Mouse (Mus musculus) neural tube, embryonic 13.5 days (tissue): ENCODE data around the gene Cdkn1c. TPM values are rescaled to one million over a fixed set of nuclear protein-coding genes. Genes with fewer than 3 reads are reported as not detected.
A peak's percentile ranks its signal among the peaks of the same experiment; 100 is the strongest.

Experiments used
- ATAC-seq: fragments of 200-750 bp; cut with Nextera tagmentation; 2 replicates; pipeline ENCODE4 v1.8.0; 2017; ENCODE audit warnings: low read depth, mild to moderate bottlenecking, moderate TSS enrichment, moderate library complexity
- H3K27ac ChIP-seq: fragments of 300-500 bp; sonication (generic); replicated peaks from 2 replicates; pipeline ENCODE4 v1.5.1; 2015; ENCODE audit warnings: moderate library complexity, mild to moderate bottlenecking, inconsistent platforms
- H3K27me3 ChIP-seq: fragments of 300-500 bp; sonication (generic); 2 replicates; pipeline ENCODE4 v1.6.1; 2015; ENCODE audit warnings: mild to moderate bottlenecking, inconsistent platforms
- H3K36me3 ChIP-seq: fragments of 300-500 bp; sonication (generic); 2 replicates; pipeline ENCODE4 v1.6.1; 2015; ENCODE audit warnings: mild to moderate bottlenecking, inconsistent platforms
- H3K4me1 ChIP-seq: fragments of 300-500 bp; sonication (generic); replicated peaks from 2 replicates; pipeline ENCODE4 v1.6.1; 2015; ENCODE audit warnings: inconsistent platforms
- H3K4me2 ChIP-seq: fragments of 300-500 bp; sonication (generic); 2 replicates; pipeline ENCODE4 v1.6.1; 2015; ENCODE audit warnings: inconsistent platforms, mild to moderate bottlenecking, moderate library complexity
- H3K4me3 ChIP-seq: fragments of 300-500 bp; sonication (generic); 2 replicates; pipeline ENCODE4 v1.5.1; 2015; ENCODE audit warnings: mild to moderate bottlenecking, inconsistent platforms
- H3K9ac ChIP-seq: fragments of 300-500 bp; sonication (generic); 2 replicates; pipeline ENCODE4 v1.6.1; 2015; ENCODE audit warnings: moderate library complexity, mild to moderate bottlenecking, inconsistent platforms
- H3K9me3 ChIP-seq: fragments of 300-500 bp; sonication (generic); 2 replicates; pipeline ENCODE4 v1.6.1; 2016; ENCODE audit warnings: inconsistent platforms
- WGBS: fragments of 180-500 bp; shearing (Covaris S2); methylation state at CpG from one replicate; pipeline ENCODE4 v1.1.7; 2015; 5-methylcytosine and 5-hydroxymethylcytosine counted together
- polyA plus RNA-seq: library from polyadenylated mRNA; unstranded; fragments of >200 nt; fragmentation: Nextera tagmentation; extraction: Ambion mirVana; gene quantifications from 2 replicates; pipeline ENCODE4 v1.2.1, GENCODE M21; 2015

Cdkn1c gene
- polyA plus RNA-seq, 1 experiment from 2014 or later = 464 TPM

DNA sequence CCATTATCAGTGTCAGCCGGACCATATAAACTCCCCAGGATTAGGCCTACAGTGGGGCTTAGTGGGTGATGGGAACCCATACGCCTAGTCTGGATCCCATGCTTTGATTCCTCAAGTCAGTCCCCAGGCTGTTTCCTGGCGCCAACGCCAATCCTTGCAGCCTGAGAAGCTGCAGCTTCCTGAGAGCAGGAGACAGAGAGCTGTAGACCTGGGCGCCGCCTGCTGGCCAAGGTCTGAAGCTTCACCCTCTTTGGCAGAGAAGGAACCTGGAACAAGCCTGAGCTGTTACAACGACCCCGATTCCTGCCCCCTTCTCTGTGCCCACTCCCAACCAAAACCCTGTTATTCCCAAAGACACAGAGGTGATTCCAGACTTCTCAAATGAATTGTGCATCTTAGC, 9.1 kb upstream of the Cdkn1c start:
- H3K36me3 ChIP-seq = no peaks in the 10 kb centered on the region
- peaks cover 19% of the 10 kb centered on the region for H3K4me1 ChIP-seq
- no peak overlapping the region for H3K4me2 ChIP-seq
- H3K27ac ChIP-seq = no peak overlapping the region
- no peak overlapping the region for H3K9ac ChIP-seq
- H3K4me3 ChIP-seq = no peak overlapping the region
- ATAC-seq = no peak
- peaks cover 2% of the 10 kb centered on the region; the same call in 1 of the 2 replicates for H3K27me3 ChIP-seq
- WGBS = 24% methylated on average over 8 of the region's 8 CpGs
- H3K9me3 ChIP-seq = no peaks in the 10 kb centered on the region

DNA sequence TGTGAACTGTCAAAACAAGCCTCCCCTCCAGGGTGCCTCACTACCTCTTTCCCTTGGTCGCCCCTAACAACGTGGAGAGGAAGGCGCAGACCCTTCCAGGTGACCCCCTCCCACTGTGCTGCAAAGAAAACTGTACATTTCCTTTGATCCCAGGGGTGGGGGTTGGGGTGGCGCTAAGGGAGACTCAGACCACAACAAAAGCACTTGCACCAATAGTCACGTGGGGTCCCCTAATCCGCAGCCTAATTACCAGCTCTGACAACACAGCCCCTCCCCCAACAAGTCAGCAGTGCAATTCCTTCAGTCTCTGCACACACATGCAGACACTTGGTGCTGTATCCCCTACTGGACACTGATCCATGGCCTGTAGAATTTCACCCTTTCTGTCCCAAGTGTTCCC, 6.9 kb upstream of the Cdkn1c start:
- no peak for ATAC-seq
- H3K27me3 ChIP-seq = peaks cover 2% of the 10 kb centered on the region; the same call in 1 of the 2 replicates
- no peak overlapping the region for H3K4me2 ChIP-seq
- H3K9ac ChIP-seq = no peak overlapping the region
- 13% methylated on average over 6 of the region's 6 CpGs for WGBS
- H3K4me3 ChIP-seq = no peak overlapping the region
- H3K36me3 ChIP-seq = no peaks in the 10 kb centered on the region
- H3K4me1 ChIP-seq = peaks cover 33% of the 10 kb centered on the region
- H3K9me3 ChIP-seq = no peaks in the 10 kb centered on the region
- no peak overlapping the region for H3K27ac ChIP-seq

DNA sequence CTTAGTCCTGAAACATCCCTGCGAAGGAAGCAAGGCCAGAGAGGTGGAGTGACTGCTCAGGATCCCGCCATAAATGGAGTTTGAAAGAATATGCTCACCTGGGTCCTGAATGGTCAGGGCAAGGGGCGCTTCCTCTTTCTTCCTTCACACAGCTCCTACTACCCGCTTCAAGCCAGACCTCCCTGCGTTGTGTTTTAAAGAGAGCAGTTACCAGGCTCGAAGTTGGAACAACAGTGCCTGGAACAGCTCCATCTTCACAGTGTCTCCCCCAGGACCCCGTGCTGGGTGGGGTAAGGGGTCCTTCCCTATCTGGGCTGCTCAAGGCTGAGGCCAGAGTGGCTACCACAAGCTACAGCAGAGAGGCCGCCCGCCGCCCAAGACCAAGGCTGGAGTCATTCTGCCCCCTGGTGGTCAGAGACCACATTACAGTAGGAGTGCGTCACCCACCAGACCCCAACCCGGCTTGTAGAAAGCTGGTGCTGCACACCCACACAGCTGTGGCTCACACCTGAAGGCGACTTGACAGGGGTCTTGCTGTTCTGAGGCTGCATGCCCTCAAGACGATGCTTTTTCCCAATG, 5.3 kb upstream of the Cdkn1c start:
- Histone ChIP-seq H3K9ac (no peak overlapping the region), H3K27ac (no peak overlapping the region), H3K4me1 (peaks cover 33% of the 10 kb centered on the region), H3K4me2 (no peak overlapping the region), H3K4me3 (no peak overlapping the region), H3K27me3 (peaks cover 2% of the 10 kb centered on the region; the same call in 1 of the 2 replicates), H3K9me3 (peaks cover 3% of the 10 kb centered on the region; the same call in 1 of the 2 replicates), H3K36me3 (no peaks in the 10 kb centered on the region)
- WGBS = 31% methylated on average over 14 of the region's 14 CpGs
- ATAC-seq = peak; percentile 15; the same call in 1 of the 2 replicates

DNA sequence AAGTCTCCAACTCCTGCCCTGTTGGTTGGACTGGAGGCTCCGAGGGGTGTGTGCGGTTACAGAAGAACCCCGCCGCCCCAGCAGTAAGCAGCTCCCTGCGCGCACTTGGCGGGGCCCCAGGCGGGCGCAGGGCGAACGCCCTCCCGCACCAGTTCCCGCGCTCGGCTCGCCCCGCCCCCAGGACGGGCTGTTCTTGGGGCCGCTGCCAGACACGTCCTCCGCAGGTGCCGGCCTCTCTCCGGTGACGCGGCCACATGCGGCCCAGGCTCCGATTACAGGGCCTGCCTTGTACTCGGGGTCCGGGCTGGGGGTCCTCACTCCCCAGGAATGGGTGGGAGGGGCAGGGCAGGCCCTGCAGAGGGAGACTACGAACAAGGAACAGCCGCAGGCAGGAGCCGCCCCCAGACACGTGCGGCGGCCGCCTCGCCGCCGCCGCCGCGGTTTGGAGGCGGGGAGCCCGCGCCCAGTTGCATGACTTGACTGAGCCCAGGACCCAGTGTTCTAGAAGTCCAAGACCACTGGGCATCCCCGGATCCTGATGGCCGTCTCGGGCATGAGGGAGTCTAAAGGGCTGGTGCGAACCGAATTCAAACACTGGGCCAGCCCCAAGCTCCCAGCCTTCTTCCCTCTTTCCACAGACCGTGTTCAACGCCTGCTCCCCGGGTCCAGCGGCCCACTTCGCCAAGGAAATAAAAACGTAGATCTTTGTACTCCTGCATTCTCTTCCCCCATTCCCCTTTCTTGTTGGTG, 4.1 kb upstream of the Cdkn1c start:
- Histone ChIP-seq H3K36me3 (no peaks in the 10 kb centered on the region), H3K9me3 (peaks cover 13% of the 10 kb centered on the region; the same call in 1 of the 2 replicates), H3K27me3 (peaks cover 2% of the 10 kb centered on the region; the same call in 1 of the 2 replicates), H3K4me1 (peaks cover 33% of the 10 kb centered on the region), H3K4me3 (peak overlapping the region; percentile 33), H3K4me2 (peak overlapping the region; percentile 64), H3K9ac (peak overlapping the region; percentile 61), H3K27ac (no peak overlapping the region)
- ATAC-seq = 0 out of 2 replicates have a peak, but pooled peaks have one; percentile 3
- 23% methylated on average over 56 of the region's 56 CpGs for WGBS

DNA sequence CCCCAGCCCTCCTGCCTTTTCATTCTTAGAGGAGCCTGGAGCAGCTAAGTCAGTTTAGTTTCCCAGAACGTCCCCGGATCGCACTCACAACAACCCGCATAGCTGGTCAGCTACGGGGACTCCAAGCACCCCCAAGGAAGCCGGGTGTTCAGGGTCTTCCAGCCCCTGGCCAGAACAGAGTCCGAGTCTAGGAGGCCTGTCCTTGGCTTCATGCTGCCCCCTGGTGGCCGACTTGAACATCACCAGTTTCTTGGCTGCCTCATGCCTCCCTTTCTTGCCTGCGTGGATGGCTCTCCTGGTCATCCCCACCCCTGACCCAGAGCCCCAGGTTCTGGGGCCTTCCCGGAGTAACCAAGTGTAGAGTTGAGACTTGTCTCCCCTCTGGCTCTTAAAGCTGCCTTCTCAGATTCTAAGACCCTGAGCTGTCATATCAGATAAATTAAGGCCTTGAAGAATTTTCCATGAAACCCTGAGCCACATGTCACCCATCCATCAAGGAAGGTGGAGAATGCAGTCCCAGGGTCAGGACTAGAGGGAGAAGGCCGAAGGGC, 3.1 kb upstream of the Cdkn1c start:
- H3K27me3 ChIP-seq = peaks cover 2% of the 10 kb centered on the region; the same call in 1 of the 2 replicates
- ATAC-seq = no peak
- H3K27ac ChIP-seq = no peak overlapping the region
- no peak overlapping the region for H3K9ac ChIP-seq
- 44% methylated on average over 11 of the region's 11 CpGs for WGBS
- H3K9me3 ChIP-seq = peaks cover 21% of the 10 kb centered on the region; the same call in 1 of the 2 replicates
- peaks cover 33% of the 10 kb centered on the region for H3K4me1 ChIP-seq
- no peaks in the 10 kb centered on the region for H3K36me3 ChIP-seq
- 0 out of 2 replicates have a peak overlapping the region, but pooled peaks have one; percentile 64 for H3K4me2 ChIP-seq
- H3K4me3 ChIP-seq = no peak overlapping the region

DNA sequence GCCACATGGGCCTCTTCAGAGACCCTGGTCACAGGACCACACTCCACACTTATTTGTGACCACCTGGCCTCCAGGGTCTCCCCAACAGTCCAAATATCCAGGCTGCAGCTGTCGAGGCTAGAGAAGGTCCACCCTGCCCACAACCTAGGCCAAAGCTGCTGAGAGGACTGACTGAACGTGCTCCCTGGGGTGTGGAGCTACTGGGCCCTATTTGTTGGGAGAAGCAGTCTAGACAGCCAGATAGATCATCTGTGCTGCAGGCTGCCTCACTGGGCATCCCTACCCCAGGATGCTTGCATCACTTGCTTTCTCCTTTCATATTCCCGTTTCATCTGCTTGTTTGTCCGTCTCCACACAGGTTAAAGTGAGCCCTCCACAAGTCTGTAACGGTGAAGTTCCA, 1.7 kb upstream of the Cdkn1c start:
- Histone ChIP-seq H3K9me3 (peaks cover 21% of the 10 kb centered on the region; the same call in 1 of the 2 replicates), H3K27ac (no peak overlapping the region), H3K9ac (no peak overlapping the region), H3K36me3 (0 out of 2 replicates have a peak, but pooled peaks cover 4% of the 10 kb centered on the region), H3K4me1 (peaks cover 34% of the 10 kb centered on the region), H3K4me2 (no peak overlapping the region), H3K27me3 (0 out of 2 replicates have a peak, but pooled peaks cover 2% of the 10 kb centered on the region), H3K4me3 (no peak overlapping the region)
- 77% methylated on average over 5 of the region's 5 CpGs for WGBS
- ATAC-seq = no peak

DNA sequence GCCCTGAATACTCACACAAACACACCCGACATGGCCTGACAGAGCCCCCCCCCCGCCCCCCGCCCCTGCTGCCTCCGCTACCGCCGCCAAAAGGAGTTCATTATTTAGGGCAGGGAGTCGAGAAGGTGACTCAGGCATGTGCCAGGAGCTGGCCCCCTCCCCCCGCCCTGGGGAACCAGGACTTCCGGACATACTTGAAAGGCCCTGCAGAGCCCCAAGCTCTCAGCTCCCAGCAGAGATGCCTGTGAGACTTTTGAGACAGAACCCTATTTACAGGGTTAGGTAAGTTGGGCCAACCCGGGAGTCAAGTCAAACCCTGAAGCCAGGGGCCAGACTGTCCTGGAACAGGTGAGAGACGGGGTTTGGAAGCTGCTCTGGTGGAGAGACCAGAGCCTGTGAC, 1.1 kb upstream of the Cdkn1c start:
- Histone ChIP-seq H3K27ac (no peak overlapping the region; the same call in 1 of the 2 replicates), H3K4me3 (no peak overlapping the region), H3K4me2 (0 out of 2 replicates have a peak overlapping the region, but pooled peaks have one; percentile 45), H3K9me3 (peaks cover 21% of the 10 kb centered on the region; the same call in 1 of the 2 replicates), H3K4me1 (peaks cover 31% of the 10 kb centered on the region), H3K27me3 (no peaks in the 10 kb centered on the region), H3K36me3 (0 out of 2 replicates have a peak, but pooled peaks cover 4% of the 10 kb centered on the region), H3K9ac (no peak overlapping the region)
- WGBS = 38% methylated on average over 11 of the region's 11 CpGs
- no peak for ATAC-seq

DNA sequence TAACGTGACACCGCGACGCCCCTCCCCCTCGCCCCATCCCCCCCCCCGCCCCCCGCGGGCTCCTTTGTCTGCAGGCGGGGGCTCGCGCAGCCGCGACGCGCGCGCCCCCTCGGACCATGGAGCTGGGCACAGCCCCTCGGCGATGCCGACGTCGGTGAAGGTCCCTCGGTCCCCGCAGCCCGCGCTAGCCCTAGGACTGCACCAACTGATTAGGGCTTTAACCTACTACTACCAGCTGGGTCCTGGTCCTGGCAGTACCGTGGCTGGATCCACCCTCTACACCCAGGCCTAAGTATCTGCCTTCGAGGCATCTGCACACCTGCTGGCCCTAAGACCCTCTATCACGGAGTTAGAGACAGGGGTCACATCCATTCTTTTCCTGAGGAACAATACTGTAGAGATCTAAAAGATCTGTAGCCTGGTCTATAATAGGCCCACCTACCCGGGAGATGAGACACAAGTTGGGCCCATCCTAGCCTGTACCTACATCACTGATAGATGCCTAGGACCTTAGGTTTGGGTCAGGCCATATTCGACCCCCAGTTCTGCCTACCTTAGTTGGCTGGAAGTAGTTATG, 532 bp upstream of the Cdkn1c start:
- peaks cover 21% of the 10 kb centered on the region; the same call in 1 of the 2 replicates for H3K9me3 ChIP-seq
- 50% methylated on average over 16 of the region's 32 CpGs for WGBS
- H3K9ac ChIP-seq = peak overlapping the region; percentile 49; the same call in 1 of the 2 replicates
- H3K4me3 ChIP-seq = peak overlapping the region; percentile 24
- H3K36me3 ChIP-seq = 0 out of 2 replicates have a peak, but pooled peaks cover 4% of the 10 kb centered on the region
- H3K27me3 ChIP-seq = no peaks in the 10 kb centered on the region
- peak overlapping the region; percentile 74 for H3K27ac ChIP-seq
- peak; percentile 55 for ATAC-seq
- H3K4me1 ChIP-seq = peaks cover 31% of the 10 kb centered on the region
- peak overlapping the region; percentile 45 for H3K4me2 ChIP-seq

DNA sequence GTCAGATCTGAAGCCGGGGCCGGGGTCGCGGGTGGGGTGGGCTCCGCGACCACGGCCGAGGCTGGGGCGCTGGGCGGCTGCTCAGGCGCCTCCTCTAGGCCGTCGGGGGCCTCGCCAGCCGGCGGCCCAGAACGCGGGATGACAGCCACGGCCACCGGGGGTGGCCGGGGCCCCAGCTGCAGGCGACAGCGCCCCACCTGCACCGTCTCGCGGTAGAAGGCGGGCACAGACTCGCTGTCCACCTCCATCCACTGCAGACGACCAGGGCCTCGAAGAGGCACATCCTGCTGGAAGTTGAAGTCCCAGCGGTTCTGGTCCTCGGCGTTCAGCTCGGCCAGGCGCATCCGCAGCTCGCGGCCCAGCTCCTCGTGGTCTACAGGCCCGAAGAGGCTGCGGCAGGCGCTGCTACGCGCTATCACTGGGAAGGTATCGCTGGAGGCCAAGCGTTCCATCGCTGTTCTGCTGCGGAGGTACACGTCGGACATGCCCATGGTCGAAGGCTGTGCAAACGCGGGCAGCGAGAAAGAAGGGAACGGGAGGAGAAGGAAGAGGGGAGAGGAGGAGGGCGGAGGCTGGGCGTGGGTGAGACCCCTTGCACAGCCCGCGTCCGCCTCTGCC, 524 bp downstream of the Cdkn1c start:
- 39% methylated on average over 60 of the region's 60 CpGs for WGBS
- H3K9ac ChIP-seq = peak overlapping the region; percentile 74
- peak; percentile 23 for ATAC-seq
- H3K4me3 ChIP-seq = peak overlapping the region; percentile 50
- H3K27ac ChIP-seq = peak overlapping the region; percentile 85
- peak overlapping the region; percentile 58 for H3K4me2 ChIP-seq
- H3K9me3 ChIP-seq = peaks cover 21% of the 10 kb centered on the region; the same call in 1 of the 2 replicates
- H3K36me3 ChIP-seq = 0 out of 2 replicates have a peak, but pooled peaks cover 4% of the 10 kb centered on the region
- no peaks in the 10 kb centered on the region for H3K27me3 ChIP-seq
- H3K4me1 ChIP-seq = peaks cover 29% of the 10 kb centered on the region

DNA sequence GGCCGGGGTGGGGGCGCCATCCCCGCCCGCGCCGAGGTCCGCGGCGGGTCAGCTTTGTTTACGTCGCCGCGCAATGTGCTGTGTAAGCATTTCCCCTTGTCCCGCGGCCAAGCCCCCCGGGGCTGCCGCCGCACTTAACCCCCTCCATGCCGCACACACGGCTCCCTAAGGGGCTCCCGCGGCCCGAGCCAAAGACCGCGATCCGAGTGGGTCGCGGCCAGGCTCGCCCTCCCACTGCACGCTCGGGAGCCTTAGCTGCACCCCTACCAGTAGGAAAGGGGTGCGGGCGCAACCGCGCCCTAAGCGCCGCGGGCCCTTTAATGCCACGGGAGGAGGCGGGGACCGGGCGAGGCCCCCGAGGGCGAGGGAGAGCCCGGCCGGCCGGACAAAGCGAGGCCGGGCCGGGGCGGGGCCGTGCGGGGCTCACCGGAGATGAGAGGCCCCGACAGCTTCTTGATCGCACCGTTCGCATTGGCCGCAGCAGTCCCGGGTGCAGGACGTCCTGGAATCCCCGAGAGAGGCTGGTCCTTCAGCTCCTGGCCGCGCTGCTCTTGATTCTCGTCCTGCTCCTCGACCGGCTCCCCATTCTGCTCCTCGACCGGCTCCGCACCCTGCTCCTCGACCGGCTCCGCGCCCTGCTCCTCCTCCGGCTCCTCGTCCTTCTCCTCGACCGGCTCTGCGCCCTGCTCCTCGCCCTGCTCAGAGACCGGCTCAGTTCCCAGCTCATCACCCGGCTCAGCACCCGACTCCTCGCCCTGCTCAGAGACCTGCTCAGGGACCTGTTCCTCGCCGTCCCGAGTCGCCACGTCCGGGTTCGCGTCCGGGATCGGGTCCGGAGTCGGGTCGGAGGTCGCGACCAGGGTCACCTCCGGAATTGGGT, 1.3 kb downstream of the Cdkn1c start:
- no peaks in the 10 kb centered on the region for H3K27me3 ChIP-seq
- H3K4me1 ChIP-seq = peaks cover 21% of the 10 kb centered on the region
- 0 out of 2 replicates have a peak, but pooled peaks cover 4% of the 10 kb centered on the region for H3K36me3 ChIP-seq
- peak; percentile 5; the same call in 1 of the 2 replicates for ATAC-seq
- H3K9ac ChIP-seq = peak overlapping the region; percentile 74
- peak overlapping the region; percentile 58 for H3K4me2 ChIP-seq
- peak overlapping the region; percentile 85 for H3K27ac ChIP-seq
- peaks cover 21% of the 10 kb centered on the region; the same call in 1 of the 2 replicates for H3K9me3 ChIP-seq
- 32% methylated on average over 100 of the region's 100 CpGs for WGBS
- peak overlapping the region; percentile 50 for H3K4me3 ChIP-seq
